Mouse (Mus musculus): ENCODE results near the gene Ttf2. TPM values are rescaled to one million over a fixed set of nuclear protein-coding genes. Genes with fewer than 3 reads are reported as not detected.

Ttf2 gene
- total RNA-seq, 1 experiment from 2014 or later: 24.2 TPM

Other genes starting within 250 kb of the Ttf2 start
- gene Vtcn1, start 144.2 kb downstream of the Ttf2 start, total RNA-seq (2017): not detected in 2 replicates
- 7.8 and 9.6 TPM in 2 replicates for gene Trim45, start 47.5 kb downstream of the Ttf2 start, total RNA-seq (2017)
- 0.79 and 2.4 TPM in 2 replicates for gene Cd101, start 59.9 kb upstream of the Ttf2 start, total RNA-seq (2017)
- gene Ptgfrn, start 140.6 kb upstream of the Ttf2 start, total RNA-seq (2017): 0.10 and 0.25 TPM in 2 replicates